8 mouse cellular contexts compared by ENCODE assay signal in genomic region chr8:124349663-124350062, GRCm38 (mm10).
A peak's percentile ranks its signal among the peaks of the same experiment; 100 is the strongest.
DNase-seq lines count a peak whose midpoint lies in the region; ATAC-seq lines count a peak whose summit lies in the region.

No protein-coding gene starts in this region.

- peak; percentile 55 for DNase-seq in ES-CJ7 (ENCODE audit: low read depth, low spot score)
- DNase-seq in brain, adult 2 months (ENCODE audit: low read depth, low spot score): peak; percentile 77
- DNase-seq in layer of hippocampus, adult 9-11 months: peak; percentile 59
- DNase-seq in lung, postnatal 36 days: peak; percentile 89
- DNase-seq in retina, postnatal 1 day: peak; percentile 74
- peak; percentile 71 to 90 for DNase-seq in urinary bladder, adult 18-20 months (ENCODE audit: low spot score in 2 of 2)

- ATAC-seq in erythroblast, adult 5-6 weeks (replicated peaks; ENCODE audit: low FRiP score, poor library complexity, severe bottlenecking): peak; percentile 63; the same call in 1 of the 2 replicates
- peak; percentile 43 to 74; a peak in 2 of 4 replicates for ATAC-seq in hematopoietic stem cell, adult 5-6 weeks (replicated peaks in 1 of 2; ENCODE audit: insufficient read depth in 1 of 2, low FRiP score in 2 of 2, low TSS enrichment in 1 of 2, low read depth in 1 of 2, poor library complexity in 2 of 2, severe bottlenecking in 2 of 2)

Comparison
In these comparisons a context has a peak if more than half of its experiments do, and no peak if none do; other contexts are left out.
1. Peak in every context shown above with its lines: DNase-seq and ATAC-seq.